Mouse (Mus musculus): Measurements from ENCODE around the gene Zfyve26. TPM values are rescaled to one million over a fixed set of nuclear protein-coding genes. Genes with fewer than 3 reads are reported as not detected.

Gene Zfyve26
- 3.8 and 5.4 TPM in 2 replicates for polyA plus RNA-seq (2021; fragmentation: Nextera tagmentation)
- long read RNA-seq, experiment 1, partial matches to known transcripts, result 2 of 4 reads
- long read RNA-seq, experiment 1, other reads (novel, unspliced or antisense), result 0 of 4 reads
- long read RNA-seq, experiment 2, transcript Zfyve26-208 (3 exons, 824 nt), result major isoform, 5 of 15 reads
- long read RNA-seq, experiment 2, partial matches to known transcripts, result 6 of 15 reads
- long read RNA-seq, experiment 2, other reads (novel, unspliced or antisense), result 3 of 15 reads

GRCm38 (mm10) chr12:79296126-79296816 lies at the start of gene Zfyve26:
TSS of gene Zfyve26 (minus strand) at chr12:79296304.

GRCm38 (mm10) chr12:79297121-79297576 lies 1.0 kb upstream of the Zfyve26 start, which contains the start of gene Rad51b:
TSS of gene Rad51b (plus strand) at chr12:79297282.

GRCm38 (mm10) chr12:79208703-79209464 lies 87.2 kb downstream of the Zfyve26 start, which contains the start of gene Rdh12:
TSS of gene Rdh12 (plus strand) at chr12:79208914.

GRCm38 (mm10) chr12:79192193-79192592 lies 103.9 kb downstream of the Zfyve26 start, which contains the start of gene Rdh11:
TSS of gene Rdh11 (minus strand) at chr12:79192293.

Other genes with a start within 250 kb of the Zfyve26 start
- gene Pigh, start 206.7 kb downstream of the Zfyve26 start, polyA plus RNA-seq (2021; fragmentation: Nextera tagmentation), result 8.8 and 10.2 TPM in 2 replicates
- gene Arg2, start 165.5 kb downstream of the Zfyve26 start, polyA plus RNA-seq (2021; fragmentation: Nextera tagmentation), result 2.8 and 3.7 TPM in 2 replicates
- 315 and 321 TPM in 2 replicates for gene Vti1b, start 123.6 kb downstream of the Zfyve26 start, polyA plus RNA-seq (2021; fragmentation: Nextera tagmentation)
- 10.4 TPM in 2 replicates for gene Rdh11, start 104.0 kb downstream of the Zfyve26 start, polyA plus RNA-seq (2021; fragmentation: Nextera tagmentation)
- 2.4 and 3.0 TPM in 2 replicates for gene Rdh12, start 87.4 kb downstream of the Zfyve26 start, polyA plus RNA-seq (2021; fragmentation: Nextera tagmentation)
- gene Rad51b, start 978 bp upstream of the Zfyve26 start, polyA plus RNA-seq (2021; fragmentation: Nextera tagmentation), result 0.19 and 0.26 TPM in 2 replicates